Mouse (Mus musculus) CH12.LX (cell line): Measurements from ENCODE around the gene E2f2.

ENCODE experiments used
- CHD1 ChIP-seq: IDR thresholded peaks from 2 replicates; pipeline ENCODE4 v1.6.1; 2012; ENCODE audit warnings: low read depth, low read length, improper control_type of control experiment, inconsistent platforms
- CTCF ChIP-seq, 2 experiments: IDR thresholded peaks in 1 of 2; conservative IDR thresholded peaks in 1 of 2; 2 replicates each; pipeline ENCODE4 v1.5.1; 2011 to 2012; ENCODE audit warnings: low read depth in 2 of 2, low read length in 2 of 2, improper control_type of control experiment in 1 of 2, inconsistent platforms in 1 of 2, mild to moderate bottlenecking in 1 of 2, moderate library complexity in 1 of 2
- ELF1 ChIP-seq: IDR thresholded peaks from 2 replicates; pipeline ENCODE4 v1.6.1; 2014; ENCODE audit warnings: low read depth, mild to moderate bottlenecking, inconsistent platforms, low read length, improper control_type of control experiment
- JUND ChIP-seq: conservative IDR thresholded peaks from 2 replicates; pipeline ENCODE4 v1.6.1; 2011; ENCODE audit warnings: low read depth, low read length, improper control_type of control experiment
- KAT2A ChIP-seq: IDR thresholded peaks from 2 replicates; pipeline ENCODE4 v1.6.1; 2012; ENCODE audit warnings: low read length, improper control_type of control experiment, inconsistent platforms; ENCODE audit not compliant: insufficient replicate concordance
- POLR2A ChIP-seq: IDR thresholded peaks from 2 replicates; pipeline ENCODE4 v1.6.1; 2011; ENCODE audit warnings: low read depth, mild to moderate bottlenecking, improper control_type of control experiment, low read length
- ZKSCAN1 ChIP-seq: IDR thresholded peaks from 2 replicates; pipeline ENCODE4 v1.6.1; 2012; ENCODE audit warnings: low read depth, inconsistent platforms, low read length, improper control_type of control experiment, borderline replicate concordance

DNA sequence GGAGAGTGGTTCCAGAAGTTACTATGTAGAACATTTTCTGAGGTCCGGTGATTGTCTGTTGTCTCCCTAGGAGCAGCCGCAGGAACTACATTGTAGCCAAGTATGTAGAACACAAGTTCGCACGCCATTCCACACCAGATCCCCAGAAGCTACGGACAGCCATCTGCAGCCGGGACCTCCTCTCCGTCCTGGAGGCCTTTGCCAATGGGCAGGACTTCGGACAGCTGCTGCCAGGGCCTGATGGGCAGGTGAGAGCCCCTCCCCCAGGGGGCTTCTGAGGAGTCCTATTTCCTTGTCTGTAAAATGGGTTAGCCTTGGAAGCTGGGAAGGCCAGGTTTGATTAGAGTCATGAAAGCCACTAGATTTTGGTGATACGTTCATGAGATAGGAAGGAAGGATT, 66.9 kb downstream of the E2f2 start:
- TF ChIP-seq CTCF (conservative IDR thresholded peaks at IDR 0.05 in 1 of 2, IDR thresholded peaks at IDR 0.05 in 1 of 2; ENCODE audit: low read depth in 2 of 2, low read length in 2 of 2), result no peak
- no peak for TF ChIP-seq CHD1
- no peak for TF ChIP-seq ZKSCAN1
- no peak for TF ChIP-seq KAT2A
- TF ChIP-seq ELF1, result no peak
- no peak for TF ChIP-seq POLR2A
- TF ChIP-seq JUND, result no peak
